Mouse (Mus musculus): Measurements from ENCODE around the gene Cand2.

The Cand2 gene

GRCm38 (mm10) chr6:115832152-115832850 is 58.0 kb downstream of the Cand2 start:
- no peak for DNase-seq

- DNase-seq, result no peak
Measured at GRCm38 (mm10) chr6:115833861-115834260, 59.5 kb downstream of the Cand2 start.

DNA sequence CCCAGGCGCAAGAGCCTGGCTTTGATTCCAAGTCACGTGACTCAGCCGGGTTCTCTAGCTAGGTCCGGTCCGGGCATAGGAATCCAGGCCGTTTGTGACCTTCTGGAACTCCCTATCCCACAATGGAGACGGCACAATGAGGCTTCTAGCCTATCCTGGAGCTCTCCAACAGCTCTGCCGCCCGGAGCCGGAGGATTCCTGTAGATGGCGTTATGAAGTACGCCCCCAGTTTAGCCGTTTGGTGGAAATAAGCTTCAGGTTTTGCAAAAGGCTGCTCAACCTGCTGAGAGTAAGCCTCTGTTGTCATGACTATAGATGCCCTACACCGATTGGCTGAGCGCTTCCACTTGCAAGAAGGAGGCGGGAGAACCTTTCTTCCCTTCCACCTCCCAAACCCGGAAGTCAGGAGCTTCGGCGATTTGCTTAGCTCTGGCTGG is 63.8 kb downstream of the Cand2 start, which contains the start of gene Efcab12:
TSS of gene Efcab12 (minus strand) at position 252 of the 437 bp plus-strand sequence.
- DNase-seq, result peak; percentile 78

DNA sequence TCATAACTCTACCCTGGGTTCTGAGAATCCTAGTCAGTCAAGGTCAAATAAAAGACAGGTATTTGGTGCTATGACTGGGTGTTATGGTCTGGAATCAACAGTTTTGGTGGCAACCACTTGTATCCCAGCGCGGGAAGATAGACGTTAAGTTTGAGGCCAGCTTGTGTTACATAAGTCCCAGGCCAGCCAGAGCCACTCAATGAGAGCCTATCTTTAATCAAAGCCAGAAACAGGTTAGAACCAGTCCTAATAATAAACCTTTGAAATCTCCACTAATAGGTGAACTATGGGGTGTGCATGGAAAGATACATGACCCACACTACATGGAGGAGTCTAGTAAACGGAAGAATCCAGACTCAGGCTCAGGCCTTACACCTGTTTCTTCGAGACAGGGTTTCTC is 64.4 kb downstream of the Cand2 start:
- no peak for DNase-seq

GRCm38 (mm10) chr6:115845006-115845405 is 70.7 kb downstream of the Cand2 start:
- no peak for DNase-seq

DNA sequence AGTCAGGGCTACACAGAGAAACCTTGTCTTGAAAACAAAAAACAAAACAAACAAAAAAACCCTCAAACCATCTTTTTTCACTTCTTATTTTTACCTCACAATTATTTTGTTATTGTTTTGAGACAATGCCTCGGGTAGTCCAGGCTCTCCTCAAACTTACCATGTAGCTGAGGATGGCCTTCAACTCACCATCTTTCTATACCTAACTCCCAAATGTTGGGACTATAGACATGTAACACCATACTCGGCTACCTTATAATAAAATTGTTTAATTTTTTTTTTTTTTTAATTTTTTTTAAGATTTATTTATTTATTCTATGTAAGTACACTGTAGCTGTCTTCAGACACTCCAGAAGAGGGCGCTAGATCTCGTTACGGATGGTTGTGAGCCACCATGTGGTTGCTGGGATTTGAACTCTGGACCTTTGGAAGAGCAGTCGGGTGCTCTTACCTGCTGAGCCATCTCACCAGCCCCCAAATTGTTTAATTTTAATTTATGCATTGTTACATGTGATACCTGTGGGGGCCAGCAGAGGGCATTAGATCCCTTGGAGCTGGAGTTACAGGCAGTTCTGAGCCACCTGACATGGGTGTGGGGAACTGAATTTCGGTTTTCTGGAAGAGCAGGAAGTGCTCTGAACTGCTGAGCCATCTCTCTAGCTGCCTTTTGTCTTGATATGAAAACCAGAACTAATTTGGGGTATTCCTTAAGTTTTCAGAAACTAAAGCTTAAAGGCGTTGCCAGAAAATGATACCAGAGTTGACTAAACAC is 72.5 kb downstream of the Cand2 start:
- peak; percentile 78 to 85 for DNase-seq

DNA sequence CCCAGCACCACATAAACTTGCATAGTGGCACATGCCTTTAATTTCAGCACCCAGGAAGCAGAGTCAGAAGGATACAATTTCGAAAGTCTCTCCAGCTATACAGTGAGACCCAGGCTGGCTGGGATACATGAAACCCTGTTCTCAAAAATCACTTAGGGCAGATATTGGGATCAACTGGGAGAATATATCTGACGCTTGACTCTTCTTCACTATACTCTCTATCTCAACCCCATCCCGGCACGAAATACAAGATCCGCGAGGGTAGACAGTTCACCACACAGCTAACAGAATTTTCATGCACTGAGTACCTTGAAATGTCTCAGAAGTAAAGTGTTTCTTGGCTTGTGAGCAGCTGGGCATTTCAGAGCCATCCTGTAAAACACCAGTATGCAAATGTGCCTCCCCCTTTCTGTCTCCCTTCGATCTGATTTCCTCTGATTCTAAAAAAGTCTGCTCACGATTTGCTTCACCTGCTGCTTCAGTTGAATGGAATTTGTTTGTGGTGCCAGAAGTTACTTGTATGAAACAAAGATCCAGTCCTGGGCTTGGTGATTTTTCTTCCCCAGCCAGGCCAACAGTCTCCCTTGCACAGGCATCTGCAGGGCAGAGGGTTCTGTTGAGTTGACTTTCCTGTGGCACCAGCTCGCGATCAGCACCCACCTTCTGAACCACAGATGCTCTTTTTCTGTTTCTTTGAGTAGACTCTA is 74.4 kb downstream of the Cand2 start:
- DNase-seq, result no peak

GRCm38 (mm10) chr6:115852446-115853090 is 78.2 kb downstream of the Cand2 start:
- peak; percentile 22 to 23 for DNase-seq

GRCm38 (mm10) chr6:115853091-115853813 is 78.9 kb downstream of the Cand2 start, which contains the start of the genes Mbd4 and Ift122:
Gene Mbd4 (minus strand): TSS chr6:115853371.
Gene Ift122 (plus strand): TSS chr6:115853470.
- DNase-seq, result peak; percentile 98 to 99

DNA sequence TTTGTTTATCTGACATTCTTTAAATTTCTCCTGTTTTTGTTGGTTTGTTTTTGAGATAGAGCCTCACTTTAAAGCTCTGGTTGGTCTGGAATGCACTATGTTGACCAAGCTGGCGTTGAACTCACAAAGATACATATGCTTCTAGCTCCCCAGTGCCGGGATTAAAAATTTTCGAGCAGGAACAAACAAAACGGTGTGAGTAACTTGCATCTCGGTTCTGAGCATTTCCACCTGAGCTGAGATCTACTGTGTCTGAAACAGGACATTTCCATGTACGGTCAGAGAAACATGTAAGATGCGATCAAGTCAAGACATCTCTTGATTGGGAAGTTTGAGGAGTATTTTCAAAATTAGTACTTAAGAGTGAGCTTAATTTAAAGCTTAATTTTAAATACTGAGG is 79.6 kb downstream of the Cand2 start:
- no peak for DNase-seq

DNA sequence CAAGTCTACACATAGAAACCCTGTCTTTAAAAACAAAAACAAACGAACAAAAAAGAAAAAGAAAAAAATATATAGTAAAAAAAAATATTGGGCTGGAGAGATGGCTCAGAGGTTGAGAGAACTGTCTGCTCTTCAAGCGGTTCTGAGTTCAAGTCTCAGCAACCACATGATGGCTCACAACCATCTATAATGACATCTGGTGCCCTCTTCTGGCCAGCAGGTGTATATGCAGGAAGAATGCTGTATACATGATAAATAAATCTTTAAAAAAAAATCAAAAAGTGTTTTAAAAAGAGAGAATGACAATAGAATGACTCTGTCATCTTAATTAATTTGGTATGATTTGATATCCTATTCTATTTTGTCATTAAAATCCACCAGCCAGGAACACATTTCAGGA is 80.1 kb downstream of the Cand2 start:
- peak; percentile 30 to 43 for DNase-seq

Measured in cerebellum, postnatal 10 days (tissue).